Mouse (Mus musculus) cerebellum, adult 2 months (tissue): Measurements from ENCODE around the gene Prkce.

ENCODE experiments used
- CTCF ChIP-seq: fragments of 200-500 bp; IDR thresholded peaks from 2 replicates; pipeline ENCODE4 v1.5.1; 2011; ENCODE audit warnings: low read depth, mild to moderate bottlenecking, control low read depth, low read length, moderate library complexity, borderline replicate concordance; ENCODE audit not compliant: insufficient read depth
- POLR2A ChIP-seq: fragments of 200-500 bp; IDR thresholded peaks from 2 replicates; pipeline ENCODE4 v1.6.1; 2011; ENCODE audit warnings: low read length, control low read depth, borderline replicate concordance; ENCODE audit not compliant: insufficient read depth

GRCm38 (mm10) chr17:86611772-86612171 is 444.2 kb downstream of the Prkce start:
- TF ChIP-seq POLR2A: no peak
- TF ChIP-seq CTCF: no peak
